Mouse (Mus musculus) embryonic facial prominence, embryonic 11.5 days (tissue): ENCODE measurements at regions not wholly inside any gene's neighbourhood (a gene's known extent, or its start where the extent isn't known, plus 50 kb on each side); places are given as distances from the start of the nearest gene placed in this dataset.
"Not testable (repeated sequence)": the region's sequence is repeated elsewhere in the genome, so short reads cannot be mapped to it uniquely, and the experiment has no call there.

Experiments used
- ATAC-seq: fragments of 200-750 bp; cut with Nextera tagmentation; replicated peaks from 2 replicates; pipeline ENCODE4 v1.8.0; 2017; ENCODE audit warnings: low read depth; ENCODE audit not compliant: insufficient number of reproducible peaks, low FRiP score, low TSS enrichment
- DNase-seq: peaks from one replicate; pipeline ENCODE4 v3.0.0-alpha.2; 2015; ENCODE audit warnings: low spot score
- H3K27ac ChIP-seq: fragments of 300-500 bp; sonication (generic); replicated peaks from 2 replicates; pipeline ENCODE4 v1.5.1; 2014; ENCODE audit warnings: mild to moderate bottlenecking, low read depth, low read length, control low read depth
- H3K27me3 ChIP-seq: fragments of 300-500 bp; sonication (generic); 2 replicates; pipeline ENCODE4 v1.6.1; 2014; ENCODE audit warnings: mild to moderate bottlenecking, low read length, moderate library complexity, mixed read lengths; ENCODE audit not compliant: control insufficient read depth, insufficient read depth
- H3K36me3 ChIP-seq: fragments of 300-500 bp; sonication (generic); replicated peaks from 2 replicates; pipeline ENCODE4 v1.6.1; 2014; ENCODE audit warnings: low read depth, mild to moderate bottlenecking, low read length, moderate library complexity, mixed read lengths; ENCODE audit not compliant: control insufficient read depth, insufficient read depth
- H3K4me1 ChIP-seq: fragments of 300-500 bp; sonication (generic); 2 replicates; pipeline ENCODE4 v1.6.1; 2014; ENCODE audit warnings: low read length, mixed read lengths; ENCODE audit not compliant: control insufficient read depth, insufficient read depth
- H3K4me2 ChIP-seq: fragments of 300-500 bp; sonication (generic); 2 replicates; pipeline ENCODE4 v1.6.1; 2014; ENCODE audit warnings: low read depth, mild to moderate bottlenecking, control low read depth, low read length, moderate library complexity
- H3K4me3 ChIP-seq: fragments of 300-500 bp; sonication (generic); 2 replicates; pipeline ENCODE4 v1.5.1; 2014; ENCODE audit warnings: low read depth, low read length, control low read depth
- H3K9ac ChIP-seq: fragments of 300-500 bp; sonication (generic); replicated peaks from 2 replicates; pipeline ENCODE4 v1.6.1; 2014; ENCODE audit warnings: mild to moderate bottlenecking, control low read depth, low read length
- H3K9me3 ChIP-seq: fragments of 300-500 bp; sonication (generic); replicated peaks from 2 replicates; pipeline ENCODE4 v1.6.1; 2016; ENCODE audit warnings: mild to moderate bottlenecking, low read length, inconsistent platforms, mixed read lengths; ENCODE audit not compliant: control insufficient read depth
- WGBS: fragments of 180-500 bp; shearing (Covaris S2); extraction: QIAGEN DNeasy Blood & Tissue Kit; methylation state at CpG from one replicate; pipeline ENCODE4 v1.1.7; 2014; 5-methylcytosine and 5-hydroxymethylcytosine counted together

DNA sequence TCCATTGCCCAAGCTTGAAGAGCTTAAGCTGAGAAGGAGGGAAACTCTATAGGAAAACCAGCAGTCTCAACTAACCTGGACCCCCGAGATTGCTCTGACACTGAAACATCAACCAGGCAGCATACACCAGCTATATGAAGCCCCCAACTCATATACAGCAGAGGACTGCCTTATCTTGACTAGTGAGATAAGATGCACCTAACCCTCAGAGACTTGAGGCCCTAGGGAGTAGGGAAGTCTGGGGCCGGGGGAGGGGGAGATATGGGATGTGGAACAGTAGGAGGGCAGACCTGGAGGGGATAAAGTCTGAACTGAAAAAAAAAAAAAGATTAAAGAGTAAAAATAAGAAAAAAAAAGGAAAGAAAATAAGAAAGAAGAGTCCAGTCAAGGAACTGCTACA is 540.5 kb upstream of the Pkdcc start:
- no peak overlapping the region for H3K27ac ChIP-seq
- ATAC-seq: no peak
- no peaks in the 10 kb centered on the region for H3K9me3 ChIP-seq
- no peaks in the 10 kb centered on the region for H3K36me3 ChIP-seq
- H3K4me2 ChIP-seq: no peak overlapping the region
- H3K4me3 ChIP-seq: no peak overlapping the region
- 79% methylated on average over 2 of the region's 2 CpGs for WGBS
- no peak for DNase-seq
- H3K27me3 ChIP-seq: no peaks in the 10 kb centered on the region
- H3K4me1 ChIP-seq: no peaks in the 10 kb centered on the region
- no peak overlapping the region for H3K9ac ChIP-seq

DNA sequence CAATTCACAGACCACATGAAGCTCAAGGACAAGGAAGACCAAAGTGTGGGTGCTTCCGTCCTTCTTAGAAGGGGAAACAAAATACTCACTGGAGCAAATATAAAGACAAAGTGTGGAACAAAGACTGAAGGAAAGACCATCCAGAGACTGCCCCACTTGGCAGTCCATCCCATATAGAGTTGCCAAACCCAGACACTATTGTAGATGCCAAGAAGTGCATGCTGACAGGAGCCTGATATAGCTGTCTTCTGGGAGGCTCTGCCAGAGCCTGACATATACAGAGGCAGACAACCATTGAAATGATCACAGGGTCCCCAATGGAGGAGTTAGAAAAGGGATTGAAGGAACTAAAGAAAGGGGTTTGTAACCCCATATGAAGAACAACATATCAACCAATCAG is 548.5 kb upstream of the Pkdcc start:
- H3K9me3 ChIP-seq, ATAC-seq, H3K4me3 ChIP-seq, H3K4me1 ChIP-seq, H3K4me2 ChIP-seq, H3K27me3 ChIP-seq, H3K27ac ChIP-seq, DNase-seq, H3K36me3 ChIP-seq, H3K9ac ChIP-seq: not testable (repeated sequence)
- WGBS: 96% methylated on average over 1 of the region's 1 CpGs

DNA sequence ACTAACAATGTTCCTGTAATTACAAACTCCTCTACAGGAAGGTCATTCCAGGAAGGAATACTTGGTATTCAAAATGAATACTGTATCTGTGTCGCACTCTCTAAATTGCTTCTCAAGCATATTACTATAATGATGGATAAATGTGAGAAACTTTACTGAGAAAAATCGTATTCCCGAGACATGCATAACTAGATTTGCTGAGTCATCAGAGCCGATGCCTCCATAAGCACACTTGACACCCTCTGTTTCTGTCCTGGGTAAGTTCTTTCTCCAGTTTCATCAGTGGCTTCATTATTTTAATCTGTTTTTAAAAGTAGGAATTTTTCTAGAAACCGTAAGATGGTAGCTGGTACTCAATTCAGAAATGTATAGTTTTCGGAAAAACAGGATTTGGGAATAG is 550.7 kb upstream of the Pkdcc start:
- WGBS: 85% methylated on average over 6 of the region's 6 CpGs
- H3K36me3 ChIP-seq: no peaks in the 10 kb centered on the region
- no peaks in the 10 kb centered on the region for H3K4me1 ChIP-seq
- DNase-seq (no peak), ATAC-seq (no peak)
- H3K27me3 ChIP-seq: no peaks in the 10 kb centered on the region
- H3K4me3 ChIP-seq: no peak overlapping the region
- H3K27ac ChIP-seq: no peak overlapping the region
- H3K9ac ChIP-seq: no peak overlapping the region
- no peak overlapping the region for H3K4me2 ChIP-seq
- H3K9me3 ChIP-seq: no peaks in the 10 kb centered on the region

DNA sequence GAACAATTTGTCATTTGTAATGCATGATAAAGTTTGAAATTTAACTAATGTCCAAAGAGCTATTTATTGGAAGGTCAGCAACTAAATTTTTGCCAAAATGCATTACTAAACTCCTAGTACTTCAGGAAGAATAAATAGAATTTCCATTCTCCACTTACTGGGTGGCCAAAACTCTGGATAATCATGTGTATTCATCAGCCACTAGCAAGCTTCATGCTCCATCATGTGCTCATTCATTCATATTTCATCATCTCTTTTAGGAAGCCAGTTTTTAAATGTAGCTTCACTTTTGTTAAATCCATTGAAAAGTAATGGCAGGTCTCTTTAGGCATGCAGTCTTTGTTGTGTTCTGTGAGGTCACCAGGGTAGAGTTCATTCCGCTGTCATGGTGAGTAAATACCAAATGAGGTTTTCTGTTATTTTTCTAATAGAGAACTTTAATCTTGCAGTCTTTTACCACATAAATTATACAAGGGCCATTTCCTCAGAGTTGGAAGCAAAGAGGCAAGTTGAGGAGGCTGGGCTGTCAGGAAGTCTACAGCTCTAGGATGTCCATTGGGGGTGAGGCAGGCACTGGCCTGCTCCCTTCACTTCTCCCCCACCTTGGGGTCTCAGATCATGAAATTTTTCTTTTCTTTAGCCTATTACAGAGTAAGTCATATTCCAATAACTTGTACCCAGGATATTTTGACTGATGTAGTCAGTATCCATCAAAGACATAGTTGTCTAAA is 578.5 kb upstream of the Pkdcc start:
- H3K4me1 ChIP-seq: no peaks in the 10 kb centered on the region
- no peak overlapping the region for H3K27ac ChIP-seq
- 98% methylated on average over 1 of the region's 1 CpGs for WGBS
- H3K9me3 ChIP-seq: no peaks in the 10 kb centered on the region
- H3K36me3 ChIP-seq: no peaks in the 10 kb centered on the region
- no peak for DNase-seq
- no peak overlapping the region for H3K9ac ChIP-seq
- ATAC-seq: no peak
- no peaks in the 10 kb centered on the region for H3K27me3 ChIP-seq
- H3K4me2 ChIP-seq: no peak overlapping the region
- H3K4me3 ChIP-seq: no peak overlapping the region

- H3K4me2 ChIP-seq: no peak overlapping the region
- no peak for ATAC-seq
- no peak overlapping the region for H3K9ac ChIP-seq
- no peaks in the 10 kb centered on the region for H3K36me3 ChIP-seq
- H3K4me3 ChIP-seq: no peak overlapping the region
- DNase-seq: no peak
- no peaks in the 10 kb centered on the region for H3K27me3 ChIP-seq
- H3K9me3 ChIP-seq: no peaks in the 10 kb centered on the region
- H3K27ac ChIP-seq: no peak overlapping the region
- H3K4me1 ChIP-seq: no peaks in the 10 kb centered on the region
- 72% methylated on average over 4 of the region's 4 CpGs for WGBS
These were observed 579.2 kb upstream of the Pkdcc start for GRCm38 (mm10) chr17:82635849-82636248.

DNA sequence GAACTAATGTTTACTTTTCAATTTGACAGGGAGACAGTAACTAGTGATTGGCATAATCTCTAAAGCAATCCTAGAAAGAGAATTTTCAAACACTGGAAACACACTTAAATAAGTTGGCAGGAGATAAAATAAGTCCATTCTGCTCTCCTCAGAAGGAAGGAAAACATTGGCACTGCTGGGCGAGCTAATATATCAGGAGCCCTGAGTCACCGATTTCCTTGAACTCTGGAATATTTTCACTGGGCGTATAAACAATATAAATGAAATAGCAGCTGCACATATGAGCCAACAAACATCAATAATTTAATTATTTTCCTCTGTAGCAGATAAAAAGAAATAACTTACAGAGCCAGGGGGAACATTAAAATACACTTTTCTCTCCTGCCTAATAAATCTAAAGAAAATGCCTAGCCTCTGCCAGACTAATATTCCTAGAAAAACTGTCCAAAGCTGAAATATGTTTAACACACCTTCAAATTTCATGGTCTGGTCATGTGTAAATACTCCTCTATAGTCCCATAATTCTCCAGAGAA is 608.4 kb upstream of the Pkdcc start:
- H3K4me1 ChIP-seq: no peaks in the 10 kb centered on the region
- no peak overlapping the region for H3K4me3 ChIP-seq
- no peak overlapping the region for H3K9ac ChIP-seq
- 86% methylated on average over 3 of the region's 3 CpGs for WGBS
- H3K27ac ChIP-seq: no peak overlapping the region
- H3K27me3 ChIP-seq: no peaks in the 10 kb centered on the region
- H3K4me2 ChIP-seq: no peak overlapping the region
- ATAC-seq (no peak), DNase-seq (no peak)
- H3K36me3 ChIP-seq: no peaks in the 10 kb centered on the region
- no peaks in the 10 kb centered on the region for H3K9me3 ChIP-seq

GRCm38 (mm10) chr17:82583801-82584200 is 631.3 kb upstream of the Pkdcc start:
- 54% methylated on average over 2 of the region's 2 CpGs for WGBS
- H3K4me2 ChIP-seq: no peak overlapping the region
- no peaks in the 10 kb centered on the region for H3K36me3 ChIP-seq
- H3K9ac ChIP-seq: no peak overlapping the region
- H3K27me3 ChIP-seq: no peaks in the 10 kb centered on the region
- ATAC-seq: no peak
- H3K4me3 ChIP-seq: no peak overlapping the region
- no peak overlapping the region for H3K27ac ChIP-seq
- no peak for DNase-seq
- H3K4me1 ChIP-seq: no peaks in the 10 kb centered on the region
- H3K9me3 ChIP-seq: no peaks in the 10 kb centered on the region

- no peak for DNase-seq
- Histone ChIP-seq H3K4me2 (no peak overlapping the region), H3K36me3 (no peaks in the 10 kb centered on the region), H3K27ac (no peak overlapping the region), H3K9me3 (no peaks in the 10 kb centered on the region), H3K4me3 (no peak overlapping the region), H3K4me1 (no peaks in the 10 kb centered on the region), H3K27me3 (no peaks in the 10 kb centered on the region), H3K9ac (no peak overlapping the region)
- ATAC-seq: no peak
- 71% methylated on average over 5 of the region's 5 CpGs for WGBS
These were observed 681.6 kb upstream of the Pkdcc start for GRCm38 (mm10) chr17:82533521-82533920.
